Mouse (Mus musculus) limb, embryonic 11.5 days (tissue): ENCODE data around the gene Umps. TPM values are rescaled to one million over a fixed set of nuclear protein-coding genes. Genes with fewer than 3 reads are reported as not detected.

Experiments used
- ATAC-seq: fragments of 200-750 bp; cut with Nextera tagmentation; 2 replicates; pipeline ENCODE4 v1.8.0; 2017; ENCODE audit warnings: low read depth; ENCODE audit not compliant: insufficient number of reproducible peaks, low FRiP score, low TSS enrichment
- DNase-seq: peaks from one replicate; pipeline ENCODE4 v3.0.0-alpha.2; 2015; ENCODE audit warnings: low spot score
- H3K27ac ChIP-seq: fragments of 300-500 bp; sonication (generic); replicated peaks from 2 replicates; pipeline ENCODE4 v1.5.1; 2014; ENCODE audit warnings: low read depth, mild to moderate bottlenecking, low read length
- H3K27me3 ChIP-seq: fragments of 300-500 bp; sonication (generic); 2 replicates; pipeline ENCODE4 v1.6.1; 2014; ENCODE audit warnings: mild to moderate bottlenecking, low read length, mixed read lengths; ENCODE audit not compliant: control insufficient read depth, insufficient read depth
- H3K36me3 ChIP-seq: fragments of 300-500 bp; sonication (generic); 2 replicates; pipeline ENCODE4 v1.6.1; 2014; ENCODE audit warnings: mild to moderate bottlenecking, low read length, moderate library complexity, mixed read lengths; ENCODE audit not compliant: control insufficient read depth, insufficient read depth
- H3K4me1 ChIP-seq: fragments of 300-500 bp; sonication (generic); 2 replicates; pipeline ENCODE4 v1.6.1; 2014; ENCODE audit warnings: low read length, mixed read lengths; ENCODE audit not compliant: control insufficient read depth, insufficient read depth
- H3K4me2 ChIP-seq: fragments of 300-500 bp; sonication (generic); 2 replicates; pipeline ENCODE4 v1.6.1; 2014; ENCODE audit warnings: low read depth, mild to moderate bottlenecking, moderate library complexity; ENCODE audit not compliant: severe bottlenecking
- H3K4me3 ChIP-seq: fragments of 300-500 bp; sonication (generic); 2 replicates; pipeline ENCODE4 v1.5.1; 2014; ENCODE audit warnings: low read depth, low read length
- H3K9ac ChIP-seq: fragments of 300-500 bp; sonication (generic); 2 replicates; pipeline ENCODE4 v1.6.1; 2014; ENCODE audit warnings: mild to moderate bottlenecking, low read length
- H3K9me3 ChIP-seq: fragments of 300-500 bp; sonication (generic); 2 replicates; pipeline ENCODE4 v1.6.1; 2016; ENCODE audit warnings: low read length; ENCODE audit not compliant: control insufficient read depth
- WGBS: fragments of 180-500 bp; shearing (Covaris S2); extraction: QIAGEN DNeasy Blood & Tissue Kit; methylation state at CpG from one replicate; pipeline ENCODE4 v1.1.7; 2014; 5-methylcytosine and 5-hydroxymethylcytosine counted together
- polyA plus RNA-seq: library from polyadenylated mRNA; unstranded; fragments of >200 nt; fragmentation: Nextera tagmentation; extraction: Ambion mirVana; gene quantifications from 2 replicates; pipeline ENCODE4 v1.2.1, GENCODE M21; 2014

Umps gene
- polyA plus RNA-seq, 1 experiment from 2014 or later, result 96.4 TPM

DNA sequence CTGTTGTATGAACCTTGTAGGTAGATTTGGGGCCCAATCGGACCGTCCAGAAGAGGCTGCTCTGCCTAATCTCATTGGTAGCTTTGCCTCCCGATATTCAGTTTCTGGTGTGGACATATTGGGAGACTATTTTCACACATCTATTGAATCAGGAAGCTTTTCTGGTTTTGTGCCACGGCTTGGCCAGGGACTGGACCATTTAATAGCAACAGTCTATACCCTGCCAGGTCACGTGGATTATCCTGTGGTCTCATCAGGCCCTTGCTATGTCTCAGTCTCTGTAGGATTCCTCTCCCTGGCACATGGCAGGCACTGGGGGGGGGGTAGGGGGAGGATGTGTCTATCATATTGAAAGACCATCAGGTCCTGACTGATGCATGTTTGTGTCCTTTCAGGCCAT is 26.7 kb downstream of the Umps start:
- H3K4me1 ChIP-seq, result peaks cover 47% of the 10 kb centered on the region
- H3K9ac ChIP-seq, result no peak overlapping the region
- DNase-seq (no peak), ATAC-seq (no peak)
- no peak overlapping the region for H3K4me2 ChIP-seq
- no peaks in the 10 kb centered on the region for H3K36me3 ChIP-seq
- WGBS, result 83% methylated on average over 5 of the region's 5 CpGs
- H3K9me3 ChIP-seq, result no peaks in the 10 kb centered on the region
- H3K27ac ChIP-seq, result no peak overlapping the region
- no peak overlapping the region for H3K4me3 ChIP-seq
- H3K27me3 ChIP-seq, result no peaks in the 10 kb centered on the region

DNA sequence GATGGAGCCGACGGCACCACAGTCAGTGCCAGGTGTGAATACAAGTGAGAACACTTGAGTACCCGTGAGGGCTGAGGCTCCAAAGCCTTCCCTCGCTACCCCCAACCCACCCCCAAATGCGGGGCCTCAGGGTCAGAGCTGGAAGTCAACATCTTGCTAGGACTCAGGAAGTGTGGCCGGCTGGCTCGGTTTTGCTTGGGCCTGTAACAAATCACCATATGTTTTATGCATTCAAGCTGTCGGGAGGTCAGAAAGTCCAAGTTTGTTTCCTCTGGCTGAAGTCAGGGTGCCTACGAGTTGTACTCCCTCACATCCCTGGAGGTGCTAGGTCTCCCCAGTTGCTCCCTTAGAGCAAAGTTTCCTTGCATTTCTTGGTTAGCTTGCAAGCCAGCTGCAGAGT is 27.2 kb downstream of the Umps start:
- peaks cover 45% of the 10 kb centered on the region for H3K4me1 ChIP-seq
- no peak overlapping the region for H3K27ac ChIP-seq
- ATAC-seq (no peak), DNase-seq (peak; percentile 64)
- no peaks in the 10 kb centered on the region for H3K9me3 ChIP-seq
- no peak overlapping the region for H3K4me2 ChIP-seq
- WGBS, result 22% methylated on average over 9 of the region's 9 CpGs
- no peak overlapping the region for H3K9ac ChIP-seq
- no peak overlapping the region for H3K4me3 ChIP-seq
- H3K36me3 ChIP-seq, result no peaks in the 10 kb centered on the region
- H3K27me3 ChIP-seq, result no peaks in the 10 kb centered on the region

DNA sequence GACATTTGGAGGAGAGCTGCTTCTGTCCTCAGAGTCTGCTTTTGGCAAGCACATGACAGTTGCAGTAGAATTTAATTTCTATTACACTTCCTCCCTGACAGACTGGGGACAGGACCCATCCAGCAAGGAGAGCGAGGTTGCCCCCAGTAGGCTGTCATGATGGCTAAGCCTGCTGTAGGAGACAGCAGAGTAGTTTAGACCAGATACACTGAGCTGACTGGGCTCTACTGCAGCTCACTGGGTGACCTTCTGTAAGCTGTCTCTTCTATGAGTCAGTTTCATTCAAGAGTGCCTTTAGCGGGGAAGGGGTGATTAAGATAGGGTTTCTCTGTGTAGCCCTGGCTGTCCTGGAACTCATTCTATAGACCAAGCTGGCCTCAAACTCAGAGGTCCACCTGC is 27.7 kb downstream of the Umps start:
- Histone ChIP-seq H3K36me3 (no peaks in the 10 kb centered on the region), H3K9ac (no peak overlapping the region), H3K27me3 (no peaks in the 10 kb centered on the region), H3K4me3 (no peak overlapping the region), H3K27ac (no peak overlapping the region), H3K9me3 (no peaks in the 10 kb centered on the region), H3K4me1 (peaks cover 46% of the 10 kb centered on the region), H3K4me2 (no peak overlapping the region)
- ATAC-seq (no peak), DNase-seq (no peak)
- WGBS, result 78% methylated on average over 2 of the region's 2 CpGs

DNA sequence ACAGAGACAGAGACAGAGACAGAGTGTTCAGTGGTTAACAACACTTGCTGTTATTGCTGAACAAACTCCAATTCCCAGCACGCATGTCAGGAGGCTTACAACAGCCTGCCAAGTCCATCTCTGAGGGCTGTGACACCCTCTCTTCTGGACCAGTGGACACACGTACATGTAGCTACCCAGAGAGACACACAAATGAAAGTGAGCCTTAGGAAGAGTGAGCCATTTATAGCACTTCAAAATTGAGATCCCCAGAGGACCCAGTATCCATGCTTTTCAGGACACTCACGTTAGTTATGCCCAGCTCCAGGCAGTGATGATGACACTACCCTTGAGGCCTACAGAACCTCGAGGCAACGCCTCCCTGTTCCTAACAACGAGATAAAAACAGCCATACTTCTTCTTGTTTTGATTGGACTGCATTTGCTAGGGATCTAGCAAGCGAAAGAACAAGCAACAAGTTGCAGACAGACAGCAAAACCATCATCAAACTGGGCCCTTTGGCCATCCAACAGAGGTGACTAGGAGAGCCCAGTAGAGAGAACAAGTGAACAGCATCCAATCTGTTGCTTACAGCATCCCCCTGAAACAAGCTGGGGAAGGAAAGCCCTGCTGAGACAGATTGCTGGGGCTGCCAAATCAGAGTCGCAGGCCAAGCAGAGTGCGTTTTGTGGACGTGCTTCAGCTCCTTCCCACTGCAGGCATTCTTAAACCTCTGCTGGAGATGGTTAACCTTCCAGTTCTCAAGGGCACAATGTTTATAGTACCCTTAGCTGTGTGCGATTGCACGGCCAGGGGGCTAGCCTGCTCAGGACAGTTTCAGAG is 28.3 kb downstream of the Umps start:
- no peak overlapping the region for H3K4me3 ChIP-seq
- WGBS, result 67% methylated on average over 12 of the region's 12 CpGs
- no peaks in the 10 kb centered on the region for H3K27me3 ChIP-seq
- no peak overlapping the region for H3K9ac ChIP-seq
- H3K4me2 ChIP-seq, result no peak overlapping the region
- ATAC-seq, result no peak
- H3K36me3 ChIP-seq, result no peaks in the 10 kb centered on the region
- H3K4me1 ChIP-seq, result peaks cover 46% of the 10 kb centered on the region
- no peaks in the 10 kb centered on the region for H3K9me3 ChIP-seq
- no peak for DNase-seq
- H3K27ac ChIP-seq, result no peak overlapping the region

DNA sequence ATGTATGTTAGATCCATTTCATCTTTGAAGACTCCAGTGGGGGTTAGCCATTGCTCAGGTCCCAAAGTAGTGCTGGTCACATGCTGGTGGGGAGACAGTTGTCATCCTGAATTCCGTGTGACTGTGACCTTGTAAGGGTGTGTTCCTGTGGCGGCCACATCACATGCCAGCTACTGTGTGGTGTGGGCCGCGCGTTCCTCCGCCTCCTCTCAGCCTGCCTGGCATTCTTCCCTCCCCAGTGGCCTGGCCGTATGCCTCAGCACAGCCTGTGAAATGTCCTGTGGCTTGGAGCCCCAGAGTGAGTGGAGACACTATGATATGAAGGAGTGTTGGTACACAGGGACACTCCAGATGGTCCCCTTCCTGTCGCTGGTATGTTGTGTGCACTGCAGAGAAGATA is 29.3 kb downstream of the Umps start:
- no peaks in the 10 kb centered on the region for H3K36me3 ChIP-seq
- no peaks in the 10 kb centered on the region for H3K27me3 ChIP-seq
- no peak overlapping the region for H3K27ac ChIP-seq
- ATAC-seq, result no peak
- DNase-seq, result no peak
- no peaks in the 10 kb centered on the region for H3K9me3 ChIP-seq
- H3K4me1 ChIP-seq, result peaks cover 43% of the 10 kb centered on the region
- H3K9ac ChIP-seq, result no peak overlapping the region
- H3K4me3 ChIP-seq, result no peak overlapping the region
- no peak overlapping the region for H3K4me2 ChIP-seq
- WGBS, result 89% methylated on average over 8 of the region's 8 CpGs

DNA sequence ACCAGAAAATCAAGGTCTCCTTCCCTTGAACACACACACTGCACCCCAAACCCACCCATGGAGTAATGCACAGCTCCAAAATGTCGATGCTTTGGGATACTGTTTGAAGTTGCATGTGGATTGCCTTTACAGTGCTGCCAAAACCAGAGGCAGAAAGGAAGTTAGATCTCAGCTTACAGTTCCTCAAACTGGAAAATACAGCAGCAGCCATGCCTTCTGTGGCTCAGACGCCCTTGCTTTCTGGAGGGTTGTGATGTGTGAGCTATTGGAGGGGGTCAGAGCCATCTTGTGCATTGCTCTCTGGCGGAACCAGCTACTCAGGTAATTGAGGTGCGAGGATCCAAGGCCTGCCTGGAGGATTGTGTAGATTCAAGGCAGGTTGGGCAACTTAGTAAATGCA is 30.0 kb downstream of the Umps start:
- Histone ChIP-seq H3K36me3 (no peaks in the 10 kb centered on the region), H3K4me3 (no peak overlapping the region), H3K4me1 (peaks cover 39% of the 10 kb centered on the region), H3K9ac (no peak overlapping the region), H3K9me3 (no peaks in the 10 kb centered on the region), H3K27me3 (no peaks in the 10 kb centered on the region), H3K4me2 (no peak overlapping the region), H3K27ac (no peak overlapping the region)
- DNase-seq (no peak), ATAC-seq (no peak)
- 86% methylated on average over 4 of the region's 4 CpGs for WGBS

DNA sequence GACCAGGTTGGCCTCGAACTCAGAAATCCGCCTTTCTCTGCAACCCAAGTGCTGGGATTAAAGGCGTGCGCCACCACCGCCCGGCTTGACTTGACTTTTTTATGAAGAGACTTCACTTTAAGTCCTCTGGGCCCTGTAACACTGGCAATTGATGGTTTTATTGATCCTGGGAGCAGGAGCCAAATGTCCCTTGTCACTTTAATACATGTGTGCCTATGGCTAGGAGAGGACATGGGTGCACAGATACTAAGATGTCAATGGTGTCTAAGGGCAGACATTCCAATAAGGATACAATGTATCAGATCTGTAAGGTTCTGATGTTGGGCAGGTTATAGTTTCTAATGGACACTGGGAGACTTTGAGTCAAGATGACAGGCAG is 31.4 kb downstream of the Umps start:
- H3K4me2 ChIP-seq, result no peak overlapping the region
- no peak overlapping the region for H3K27ac ChIP-seq
- no peaks in the 10 kb centered on the region for H3K9me3 ChIP-seq
- no peak overlapping the region for H3K9ac ChIP-seq
- 91% methylated on average over 6 of the region's 6 CpGs for WGBS
- no peaks in the 10 kb centered on the region for H3K36me3 ChIP-seq
- H3K4me3 ChIP-seq, result no peak overlapping the region
- H3K27me3 ChIP-seq, result no peaks in the 10 kb centered on the region
- H3K4me1 ChIP-seq, result peaks cover 27% of the 10 kb centered on the region
- DNase-seq (no peak), ATAC-seq (no peak)

GRCm38 (mm10) chr16:33934701-33935406 is 32.0 kb downstream of the Umps start:
- Histone ChIP-seq H3K27ac (peak overlapping the region; percentile 11; the same call in 1 of the 2 replicates), H3K36me3 (no peaks in the 10 kb centered on the region), H3K9ac (no peak overlapping the region; the same call in 1 of the 2 replicates), H3K4me1 (peaks cover 22% of the 10 kb centered on the region), H3K4me3 (no peak overlapping the region), H3K4me2 (no peak overlapping the region), H3K27me3 (no peaks in the 10 kb centered on the region), H3K9me3 (no peaks in the 10 kb centered on the region)
- 75% methylated on average over 5 of the region's 5 CpGs for WGBS
- no peak for DNase-seq
- no peak for ATAC-seq
